Mouse (Mus musculus) kidney, adult 9 months (tissue): ENCODE measurements around the gene Birc2.
"Not testable (repeated sequence)": the region's sequence is repeated elsewhere in the genome, so short reads cannot be mapped to it uniquely, and the experiment has no call there.

Experiments
- DNase-seq: peaks from one replicate; pipeline ENCODE4 v3.0.0; 2022

The Birc2 gene

DNA sequence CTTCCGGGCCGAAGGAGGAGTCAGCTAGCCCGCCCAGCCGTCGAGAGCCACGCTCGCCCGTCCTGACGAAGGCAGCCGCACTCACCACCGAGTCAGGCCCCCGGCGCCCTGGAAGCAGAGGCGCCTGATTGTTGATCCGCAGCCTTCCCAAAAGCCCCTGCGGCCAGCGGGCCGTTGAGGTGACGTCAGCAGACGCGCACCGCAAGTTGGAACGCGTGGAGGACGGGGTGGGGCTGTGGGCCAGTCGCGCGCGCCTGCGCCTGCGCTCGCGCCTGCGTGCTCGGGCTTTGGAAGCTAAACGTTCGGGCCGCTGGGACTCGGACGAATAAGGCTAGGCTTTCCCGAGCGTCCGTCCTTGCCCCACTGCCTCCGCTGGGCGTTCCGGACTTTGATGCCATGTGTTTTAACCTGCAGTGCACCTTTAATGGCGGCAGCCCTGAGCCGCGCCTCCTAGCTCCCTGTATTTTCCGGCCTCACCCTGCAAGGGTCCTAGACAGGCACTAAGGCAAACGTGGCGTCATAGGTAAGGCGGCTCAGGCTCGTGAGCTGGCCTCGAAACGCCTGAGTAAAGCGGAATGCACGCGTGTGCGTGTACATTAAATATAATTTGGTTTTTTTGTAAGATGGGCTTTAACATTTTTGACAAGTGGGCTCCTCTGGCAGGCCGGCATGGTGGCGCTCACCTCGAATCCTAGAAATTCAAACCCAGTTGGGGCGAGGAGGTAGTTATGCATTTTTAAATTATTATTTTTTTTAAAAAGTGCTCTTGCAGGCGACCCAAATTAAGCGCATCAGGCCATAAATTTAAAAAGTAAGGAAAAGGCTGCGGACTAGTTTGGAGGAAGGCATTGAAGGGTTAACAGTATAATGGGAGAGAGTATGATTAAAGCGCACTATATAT is at the start of gene Birc2:
Gene Birc2, minus strand, starts transcription at position 160 of the 901 bp plus-strand sequence.
- DNase-seq: peak; percentile 98

DNA sequence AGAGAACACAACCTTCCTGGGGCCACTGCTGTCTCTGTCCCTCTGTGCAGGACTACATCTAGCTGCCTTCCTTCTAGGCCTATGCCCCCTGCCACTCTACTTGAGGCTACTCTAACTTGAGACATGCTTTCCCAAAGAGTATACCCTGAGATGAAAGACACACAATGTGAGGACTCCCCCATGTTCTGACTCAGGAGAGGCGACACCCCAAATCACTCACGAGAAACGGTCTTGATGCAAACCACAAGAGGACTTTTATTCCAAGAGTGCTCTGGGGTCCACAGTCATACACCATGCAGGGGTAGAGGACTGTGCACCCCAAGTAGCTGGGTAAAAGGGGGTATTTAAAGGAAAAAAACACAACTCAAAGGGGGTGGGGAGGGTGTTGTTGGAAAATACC is 47.5 kb upstream of the Birc2 start:
- no peak for DNase-seq

DNA sequence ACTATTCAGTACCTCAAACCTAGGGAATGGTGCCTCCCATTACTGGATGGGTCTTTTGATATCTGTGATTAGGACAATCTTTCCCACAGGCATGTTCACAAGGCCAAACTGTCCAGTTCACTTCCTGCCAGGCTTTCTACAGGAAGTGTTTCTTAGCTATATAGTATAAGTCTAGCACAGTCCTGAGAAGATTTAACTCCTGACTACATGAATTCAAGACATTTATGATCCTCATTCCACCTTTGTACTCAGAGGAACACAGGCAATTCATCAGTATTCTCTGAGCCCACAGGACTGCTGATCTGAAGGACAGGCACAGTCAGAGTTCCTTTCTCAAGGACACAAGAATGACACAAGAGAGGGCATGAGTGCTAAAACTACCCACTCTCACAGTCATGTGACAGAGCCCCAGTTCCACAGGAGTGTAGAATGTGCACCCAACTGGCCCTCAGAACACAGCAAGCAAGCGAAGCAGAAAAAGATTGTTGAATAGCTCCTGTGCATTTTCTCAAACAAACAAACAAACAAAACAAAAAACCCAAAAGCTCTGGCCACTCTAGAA is 45.5 kb upstream of the Birc2 start:
- no peak for DNase-seq

DNA sequence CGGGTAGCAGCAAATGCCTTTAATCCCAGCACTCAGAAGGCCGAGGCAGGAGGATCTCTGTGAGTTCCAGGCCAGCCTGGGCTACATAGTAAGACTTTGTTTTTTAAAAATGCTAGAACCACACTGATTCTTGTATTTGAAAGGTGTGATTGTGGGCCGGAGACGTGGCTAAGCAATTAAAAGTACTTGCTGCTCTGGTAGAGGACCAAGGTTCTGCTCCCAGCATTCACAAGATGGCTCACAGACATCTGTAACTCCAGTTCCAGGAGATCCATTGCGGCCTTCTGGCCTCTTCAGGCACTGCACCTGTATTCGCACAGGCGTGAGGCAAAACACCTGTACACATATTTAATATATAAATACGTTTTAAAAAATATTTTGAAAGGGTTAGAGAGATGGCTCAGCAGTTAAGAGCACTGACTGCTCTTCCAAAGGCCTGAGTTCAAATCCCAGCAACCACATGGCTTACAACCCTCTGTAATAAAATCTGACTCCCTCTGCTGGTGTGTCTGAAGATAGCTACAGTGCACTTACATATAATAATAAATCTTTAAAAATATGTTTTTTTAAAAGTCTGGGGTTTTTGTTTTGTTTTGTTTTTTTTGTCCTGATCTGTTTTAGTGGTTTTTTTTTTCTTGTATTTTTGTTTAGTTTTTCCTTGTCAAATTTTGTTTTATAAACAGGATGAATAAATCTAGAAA is 36.8 kb upstream of the Birc2 start:
- DNase-seq: no peak

DNA sequence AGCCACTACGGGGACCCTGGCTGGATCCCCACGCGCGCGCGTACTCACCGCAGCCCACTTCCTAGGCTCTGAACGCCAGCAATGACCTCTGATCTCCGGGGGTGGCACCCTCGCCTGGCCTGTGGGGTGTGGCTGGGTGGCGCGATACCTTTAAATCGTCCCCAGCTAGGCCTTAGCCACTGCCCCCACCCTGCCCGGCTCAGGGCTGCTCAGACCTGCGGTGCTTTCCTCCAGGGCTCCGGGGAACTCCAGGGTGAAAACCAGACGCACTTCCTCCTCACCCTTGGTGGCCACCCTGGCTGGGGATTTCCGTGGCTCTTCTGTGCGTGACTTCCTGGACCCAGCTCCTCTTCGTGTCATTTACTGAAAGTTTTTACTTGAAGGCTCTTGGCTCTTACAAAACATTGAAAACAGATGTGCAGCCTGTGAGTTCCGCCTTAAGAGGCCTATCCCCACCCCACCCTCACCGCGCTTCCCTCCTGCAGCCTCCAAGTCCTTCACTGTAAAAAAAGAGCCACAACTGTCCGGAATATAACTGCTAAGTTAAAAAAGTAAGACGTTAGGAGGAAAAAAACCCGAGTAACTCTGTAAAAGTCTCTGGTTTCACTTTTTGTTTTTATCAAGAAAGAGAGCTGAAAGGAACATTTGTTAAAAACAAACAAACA is 36.0 kb upstream of the Birc2 start, which contains the start of gene Birc3:
Gene Birc3, minus strand, starts transcription at position 412 of the 665 bp plus-strand sequence.
- DNase-seq: peak; percentile 84

DNA sequence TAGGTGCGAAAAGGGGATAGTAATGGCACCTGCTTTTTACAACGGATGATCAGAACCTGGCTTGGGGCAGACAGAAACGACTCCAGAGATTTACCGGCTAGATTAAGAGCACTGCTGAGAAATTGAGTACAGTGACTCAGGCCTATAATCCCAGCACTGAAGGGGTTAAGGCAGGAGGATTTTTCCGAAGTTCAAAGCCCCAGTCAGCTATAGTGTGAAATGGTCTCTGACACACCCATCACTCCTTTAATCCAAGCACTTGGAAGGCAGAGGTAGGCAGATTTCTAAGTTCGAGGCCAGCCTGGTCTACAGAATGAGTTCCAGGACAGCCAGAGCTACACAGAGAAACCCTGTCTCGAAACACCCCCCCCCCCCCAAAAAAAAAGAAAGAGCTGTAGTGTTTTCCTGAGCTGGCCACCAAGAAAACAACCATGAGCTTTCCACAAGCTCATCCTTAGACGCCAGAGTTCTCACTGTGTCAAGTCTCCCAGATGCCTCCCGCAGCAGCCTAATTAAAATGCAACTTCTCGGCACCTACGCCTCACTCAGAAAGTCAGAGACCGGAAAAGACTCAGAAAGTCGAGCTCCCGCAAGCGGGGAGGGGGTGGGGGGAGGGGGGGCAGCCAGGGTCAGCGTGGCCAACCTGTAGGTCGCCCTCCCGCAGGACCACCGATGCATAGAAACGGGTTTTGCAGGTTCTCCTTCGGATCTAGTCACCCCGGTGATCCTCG is 35.3 kb upstream of the Birc2 start:
- DNase-seq: no peak

DNA sequence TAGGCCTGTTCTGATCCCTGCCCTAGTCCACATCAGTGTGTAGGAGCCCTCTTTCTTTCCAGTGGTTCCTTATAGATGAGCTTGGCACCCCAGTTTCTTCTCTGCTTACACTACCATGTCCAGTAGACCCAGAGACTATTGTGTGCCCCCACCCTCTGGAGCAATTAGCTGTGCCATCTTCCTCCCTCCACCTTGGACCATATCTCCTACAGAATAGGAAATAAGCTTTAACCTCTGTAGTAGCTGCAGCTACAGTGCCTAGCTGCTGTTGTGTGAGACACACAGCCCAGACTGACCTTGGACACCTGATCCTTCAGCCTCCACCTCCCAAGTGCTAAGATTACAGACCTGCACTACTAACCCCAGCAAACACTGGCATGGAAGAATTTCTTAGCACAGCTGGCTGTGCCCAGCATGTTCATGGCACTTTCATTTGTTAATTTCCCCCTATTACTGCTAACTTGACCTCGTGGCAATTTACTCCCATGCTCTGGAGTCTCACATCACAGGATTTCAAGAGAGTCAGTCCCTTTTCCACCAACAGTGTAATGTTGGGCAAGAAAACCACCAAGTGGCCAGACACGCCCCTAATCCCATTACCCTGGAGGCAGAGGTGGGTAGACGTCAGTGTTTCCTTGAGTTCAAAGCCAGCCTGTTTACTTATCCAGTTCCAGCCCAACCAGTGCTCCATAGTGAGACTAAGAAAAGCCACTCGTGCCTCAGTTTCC is 34.6 kb upstream of the Birc2 start:
- DNase-seq: no peak

DNA sequence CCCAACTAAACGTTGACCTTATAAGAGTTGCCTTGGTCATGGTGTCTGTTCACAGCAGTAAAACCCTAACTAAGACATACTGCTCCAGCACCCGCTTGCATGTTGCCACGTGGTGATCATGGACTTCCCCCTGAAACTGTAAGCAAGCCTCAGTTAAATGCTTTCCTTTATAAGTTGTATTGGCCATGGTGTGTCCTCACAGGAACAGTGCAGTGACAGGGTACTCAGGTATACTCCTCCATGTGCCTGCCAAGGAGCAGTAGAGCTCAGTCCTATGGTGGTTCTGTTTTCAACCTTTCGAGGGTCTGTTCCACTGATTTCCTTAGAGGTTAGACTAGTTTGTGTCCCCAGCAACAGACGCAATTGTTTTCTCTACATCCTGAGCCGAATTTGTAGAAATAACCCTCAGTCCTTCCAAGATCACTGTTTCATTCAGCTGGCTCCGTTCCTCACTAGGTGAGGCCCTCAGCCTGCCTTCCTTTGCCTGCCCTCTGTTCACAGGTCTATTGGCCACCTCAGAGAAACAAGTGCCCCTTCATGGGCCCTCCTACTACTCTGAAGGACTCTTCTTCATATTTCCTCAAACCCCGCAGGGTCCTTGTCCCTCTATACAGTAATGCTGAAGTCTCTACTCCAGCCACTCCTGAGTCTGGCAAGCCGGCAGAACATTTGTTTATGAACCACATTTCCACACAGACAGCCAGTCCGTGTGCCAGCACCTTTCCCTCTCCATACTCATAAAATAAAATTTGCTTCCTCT is 33.9 kb upstream of the Birc2 start:
- no peak for DNase-seq

DNA sequence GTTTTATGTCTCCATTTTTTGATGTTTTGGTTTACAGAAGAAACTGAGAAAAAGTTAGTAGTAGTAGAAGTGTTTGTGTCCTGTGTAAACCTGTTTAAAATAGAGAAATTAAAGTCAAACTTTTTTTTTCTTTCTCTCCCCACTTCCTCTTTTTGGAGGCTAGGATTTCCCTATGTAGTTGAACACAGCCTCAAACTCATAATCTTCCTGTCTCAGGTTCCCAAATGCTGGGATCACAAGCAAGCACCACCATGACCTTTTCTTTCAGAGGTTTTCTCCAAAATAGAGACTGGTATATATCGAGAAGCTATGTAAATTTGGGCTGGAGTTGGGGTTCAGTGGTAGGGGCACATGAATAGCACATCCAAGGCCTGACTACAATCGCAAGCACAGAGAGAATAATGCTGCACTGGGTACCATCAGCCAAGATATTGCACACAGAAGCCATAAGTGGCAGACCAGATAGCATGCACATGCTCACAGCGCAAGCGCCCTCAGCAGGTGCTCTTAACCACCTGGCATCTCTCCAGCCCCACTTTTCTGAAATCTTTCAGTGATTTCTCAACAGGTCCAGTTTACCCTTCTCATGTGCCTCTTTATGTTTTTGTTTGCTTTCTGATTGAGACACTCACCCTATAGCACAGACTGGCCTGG is 32.1 kb upstream of the Birc2 start:
- DNase-seq: no peak

DNA sequence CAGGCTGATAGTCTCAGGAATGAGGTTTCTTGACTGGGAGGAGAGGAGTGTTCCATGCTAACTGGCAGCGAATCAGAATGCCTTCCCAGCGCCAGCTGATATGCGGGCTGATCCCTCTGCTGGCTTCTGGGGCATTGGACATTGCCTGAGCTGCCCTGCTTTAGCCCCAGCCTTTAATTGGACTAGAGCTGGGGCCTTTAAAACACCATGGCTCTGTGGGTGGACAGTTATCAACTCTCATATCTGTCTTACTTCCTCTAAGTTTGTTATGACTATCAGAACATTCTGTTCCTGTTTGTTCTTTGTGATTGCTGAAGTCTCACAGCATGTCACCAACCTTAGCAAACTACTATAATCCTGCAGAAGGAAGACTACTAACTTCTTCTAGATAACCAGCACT is 31.1 kb upstream of the Birc2 start:
- no peak for DNase-seq

DNA sequence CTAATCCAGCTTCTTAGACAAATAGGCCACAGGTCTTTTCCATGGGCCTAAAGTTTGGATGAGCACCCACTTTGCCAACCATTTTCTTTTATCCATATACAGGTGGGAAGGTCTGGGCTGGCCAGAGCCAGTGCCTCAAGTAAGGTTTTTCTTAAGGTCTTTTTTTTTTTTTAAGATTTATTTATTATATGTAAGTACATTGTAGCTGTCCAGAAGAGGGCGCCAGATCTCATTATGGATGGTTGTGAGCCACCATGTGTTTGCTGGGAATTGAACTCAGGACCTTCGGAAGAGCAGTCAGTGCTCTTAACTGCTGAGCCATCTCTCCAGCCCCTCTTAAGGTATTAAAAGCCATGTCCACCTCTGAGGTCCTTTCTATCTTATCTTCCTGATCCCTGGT is 30.1 kb upstream of the Birc2 start:
- not testable (repeated sequence) for DNase-seq

DNA sequence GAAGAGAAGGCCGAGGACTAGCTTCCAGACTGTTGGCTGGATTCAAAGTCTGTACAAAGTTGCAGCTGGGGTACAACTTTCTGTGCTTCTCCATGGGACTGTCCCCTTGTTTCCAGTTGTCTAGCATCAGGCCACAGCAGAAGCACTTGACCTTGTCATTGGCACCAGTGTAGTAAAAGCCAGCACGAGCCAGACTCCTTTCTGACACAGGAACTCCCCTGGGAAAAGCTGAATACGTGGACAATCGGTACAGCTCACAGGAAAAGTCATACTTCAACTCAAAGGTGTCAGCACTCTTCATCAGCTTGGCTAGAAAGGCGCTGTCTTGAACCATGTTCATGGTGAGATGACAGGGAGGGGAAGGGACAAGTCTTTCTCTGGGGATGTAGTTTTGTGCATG is 24.1 kb upstream of the Birc2 start:
- DNase-seq: no peak

DNA sequence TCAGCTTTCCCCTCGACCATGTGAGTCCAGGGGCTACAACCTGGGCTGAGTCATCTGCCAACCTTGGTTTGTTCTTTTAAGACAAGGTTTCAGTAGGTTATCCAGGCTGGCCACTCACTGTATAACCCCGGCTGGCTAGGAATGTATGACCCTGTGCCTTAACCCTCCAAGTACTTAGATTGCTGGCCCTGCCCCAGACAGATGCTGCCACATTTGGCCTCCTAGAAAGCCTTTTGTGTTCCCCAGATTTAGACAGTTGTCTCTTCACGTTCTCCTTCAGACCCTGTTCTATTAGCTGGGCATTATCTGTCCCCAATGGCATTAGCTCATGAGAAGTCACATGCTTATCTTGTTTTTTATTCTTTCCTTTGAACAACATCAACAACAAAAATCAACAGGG is 19.0 kb upstream of the Birc2 start:
- no peak for DNase-seq

DNA sequence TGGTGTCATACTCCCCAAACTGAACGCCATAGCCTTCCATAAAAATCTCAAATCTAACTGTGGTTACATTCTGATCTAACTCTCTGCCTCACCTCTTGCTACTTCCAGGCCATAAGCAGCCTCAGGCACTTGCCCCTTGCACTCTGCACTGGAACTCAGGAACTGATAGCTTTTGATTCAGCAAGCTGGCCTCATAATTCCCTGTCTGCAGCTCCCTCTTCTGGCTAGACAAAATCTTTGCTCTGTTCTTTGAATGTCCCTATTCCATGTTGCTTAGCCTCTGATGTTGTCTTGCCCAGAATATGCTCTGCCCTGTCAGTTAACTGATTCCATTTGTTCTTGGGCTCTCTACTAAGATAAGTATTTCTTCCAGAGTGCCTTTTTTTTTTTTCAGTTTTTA is 18.5 kb upstream of the Birc2 start:
- DNase-seq: peak; percentile 80

DNA sequence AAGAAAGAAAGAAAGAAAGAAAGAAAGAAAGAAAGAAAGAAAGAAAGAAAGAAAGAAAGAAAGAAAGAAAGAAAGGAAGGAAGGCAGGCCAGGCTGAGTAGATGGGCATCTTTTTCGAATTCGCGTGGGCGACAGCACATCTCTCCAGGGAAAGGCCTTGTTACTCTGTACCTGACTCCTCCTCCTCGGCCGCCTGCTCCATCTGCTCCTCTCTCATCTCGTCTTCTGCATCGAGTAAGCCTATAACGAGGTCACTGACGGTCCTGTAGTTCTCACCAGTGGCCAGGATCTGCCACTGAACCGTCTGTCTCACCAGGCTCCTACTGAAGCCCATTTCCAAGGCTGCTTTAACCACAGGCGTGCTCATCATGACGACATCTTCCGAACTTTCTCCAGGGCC is 17.3 kb upstream of the Birc2 start:
- DNase-seq: not testable (repeated sequence)

DNA sequence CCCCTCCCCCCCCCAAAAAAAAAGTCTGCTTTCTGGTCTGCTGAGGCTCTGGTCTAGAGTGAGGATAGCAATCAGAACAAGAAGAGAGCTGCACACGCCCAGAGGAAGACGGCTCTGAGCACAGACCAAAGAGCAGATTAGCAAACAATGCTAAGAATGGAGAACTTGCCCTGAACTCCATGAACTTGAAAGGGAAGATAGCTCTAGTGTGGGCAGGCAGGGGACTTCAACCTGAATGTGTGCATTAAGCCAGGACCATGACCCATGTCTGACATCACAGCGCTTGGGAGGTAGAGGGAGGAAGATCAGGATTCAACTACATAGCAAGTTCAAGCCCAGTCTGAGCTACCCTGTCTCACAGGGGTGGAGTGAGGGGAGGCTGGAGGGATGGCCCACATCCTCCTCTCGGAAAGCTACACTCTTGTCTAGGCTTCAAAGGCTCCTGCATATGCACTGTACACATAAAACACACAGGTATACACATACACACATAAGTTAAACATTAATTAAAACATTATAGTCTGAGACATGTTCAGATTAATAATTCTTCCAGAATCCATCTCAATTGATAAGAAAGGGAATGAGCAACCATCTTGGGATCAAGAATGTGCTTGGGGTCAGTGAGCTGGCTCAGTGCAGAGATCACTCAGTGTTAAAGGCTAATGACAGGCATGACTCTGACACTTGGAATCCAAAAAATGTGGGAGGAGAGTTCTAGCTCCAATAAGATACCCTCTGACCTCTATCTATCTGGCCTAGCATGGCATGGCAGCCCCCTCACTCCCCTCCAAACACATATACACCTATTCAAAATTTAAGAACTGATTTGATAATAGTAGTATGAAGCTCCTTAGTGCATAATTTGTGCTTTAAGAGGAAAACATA is 15.7 kb upstream of the Birc2 start:
- DNase-seq: no peak

DNA sequence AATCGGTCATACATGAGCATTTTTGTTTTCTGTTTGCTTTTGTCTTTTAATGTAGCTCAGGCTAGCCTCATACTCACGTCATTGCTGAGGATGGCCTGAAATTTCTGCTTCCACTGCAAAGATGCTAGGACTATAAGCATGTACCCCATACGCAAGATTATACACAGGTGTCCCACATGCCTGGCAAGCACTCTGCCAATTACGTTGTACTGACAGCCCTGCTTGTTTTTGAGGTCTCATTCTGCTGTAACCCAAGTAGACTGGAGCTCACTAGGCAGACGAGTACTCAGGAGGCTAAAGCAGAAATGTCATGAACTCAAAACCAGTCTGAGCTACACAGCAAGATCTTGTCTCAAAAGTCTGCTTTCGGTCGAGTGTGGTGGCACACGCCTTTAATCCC is 15.0 kb upstream of the Birc2 start:
- no peak for DNase-seq

DNA sequence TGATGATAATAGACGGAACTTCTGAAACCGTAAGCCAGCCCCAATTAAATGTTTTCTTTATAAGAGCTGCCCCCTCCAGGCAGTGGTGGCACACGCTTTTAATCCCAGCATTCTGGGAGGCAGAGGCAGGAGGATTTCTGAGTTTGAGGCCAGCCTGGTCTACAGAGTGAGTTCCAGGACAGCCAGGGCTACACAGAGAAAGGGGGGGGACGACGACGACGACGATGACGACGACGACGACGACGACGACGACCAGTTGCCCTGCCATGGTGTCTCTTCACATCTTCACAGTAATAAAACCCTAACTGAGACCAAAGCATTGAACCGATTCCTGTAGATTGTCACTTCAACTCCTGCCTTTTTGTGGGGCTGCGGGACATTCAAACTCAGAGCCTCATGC is 11.3 kb upstream of the Birc2 start:
- no peak for DNase-seq

DNA sequence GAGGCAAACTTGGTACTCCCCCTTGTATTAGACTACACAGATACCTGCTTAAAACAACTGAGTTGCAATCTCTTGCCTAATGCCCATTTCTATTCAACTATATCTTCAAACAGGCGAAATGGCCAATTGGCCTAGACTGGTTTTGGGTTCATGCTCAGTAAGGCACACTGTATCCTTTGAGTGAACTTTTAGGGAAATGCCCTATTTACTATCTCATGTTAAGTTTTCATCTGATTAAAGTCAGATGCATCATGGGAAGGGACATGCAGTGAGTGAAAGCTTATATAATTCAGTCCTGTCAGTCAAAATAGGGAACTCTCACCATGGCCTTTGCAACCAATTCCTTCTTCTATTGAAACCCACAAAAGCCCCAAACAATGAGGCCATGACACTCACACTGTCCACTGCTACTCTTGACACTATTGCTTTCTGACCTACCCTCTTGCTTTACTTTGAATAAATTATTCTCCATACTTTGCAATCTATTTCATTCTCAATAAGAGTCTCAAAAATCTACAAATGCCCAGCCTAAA is 9.9 kb upstream of the Birc2 start:
- DNase-seq: no peak
